Mouse (Mus musculus): ENCODE measurements around the gene Prkca. TPM values are rescaled to one million over a fixed set of nuclear protein-coding genes. Genes with fewer than 3 reads are reported as not detected.

Gene Prkca
- polyA plus RNA-seq (2012; rRNA removed) = 3.5 and 5.4 TPM in 2 replicates

- peak; percentile 96 for DNase-seq
- Histone ChIP-seq H3K4me1 (ENCODE audit: control insufficient read depth, insufficient read depth, low read length) (no peaks in the 10 kb centered on the region; the same call in 1 of the 2 replicates), H3K27me3 (replicated peaks; ENCODE audit: control insufficient read depth, insufficient read depth, low read length) (no peaks in the 10 kb centered on the region), H3K27ac (ENCODE audit: insufficient read depth, low read depth, low read length) (no peak within 1 kb of the TSS), H3K36me3 (ENCODE audit: control insufficient read depth, insufficient read depth, low read length) (no peaks in the 10 kb centered on the region), H3K4me3 (ENCODE audit: insufficient read depth, low read depth, low read length) (peak within 1 kb of the TSS; percentile 64)
- WGBS = under 1% methylated on average over 61 of the region's 63 CpGs
- TF ChIP-seq POLR2A (IDR thresholded peaks at IDR 0.05; ENCODE audit: low read depth, low read length) (peak; percentile 21), CTCF (conservative IDR thresholded peaks at IDR 0.05; ENCODE audit: insufficient read depth, insufficient read length, low read depth, low read length) (no peak)
Measured at GRCm38 (mm10) chr11:108343789-108344462, at the start of gene Prkca. Prkca (minus strand) TSS chr11:108343928.

- Histone ChIP-seq H3K27ac (ENCODE audit: insufficient read depth, low read depth, low read length) (no peak overlapping the region), H3K4me3 (ENCODE audit: insufficient read depth, low read depth, low read length) (no peak overlapping the region), H3K36me3 (ENCODE audit: control insufficient read depth, insufficient read depth, low read length) (no peaks in the 10 kb centered on the region), H3K27me3 (replicated peaks; ENCODE audit: control insufficient read depth, insufficient read depth, low read length) (no peaks in the 10 kb centered on the region), H3K4me1 (ENCODE audit: control insufficient read depth, insufficient read depth, low read length) (no peaks in the 10 kb centered on the region)
- no peak for TF ChIP-seq CTCF (conservative IDR thresholded peaks at IDR 0.05; ENCODE audit: insufficient read depth, insufficient read length, low read depth, low read length)
- DNase-seq = no peak
- 98% methylated on average over 1 of the region's 1 CpGs for WGBS
Measured at GRCm38 (mm10) chr11:108385666-108386024, 41.9 kb upstream of the Prkca start.

GRCm38 (mm10) chr11:108384920-108385665 lies 41.4 kb upstream of the Prkca start:
- H3K36me3 ChIP-seq (ENCODE audit: control insufficient read depth, insufficient read depth, low read length) = no peaks in the 10 kb centered on the region
- WGBS = 58% methylated on average over 4 of the region's 4 CpGs
- DNase-seq = no peak
- no peak overlapping the region for H3K27ac ChIP-seq (ENCODE audit: insufficient read depth, low read depth, low read length)
- no peak for TF ChIP-seq POLR2A (IDR thresholded peaks at IDR 0.05; ENCODE audit: low read depth, low read length)
- no peak for TF ChIP-seq CTCF (conservative IDR thresholded peaks at IDR 0.05; ENCODE audit: insufficient read depth, insufficient read length, low read depth, low read length)
- no peaks in the 10 kb centered on the region for H3K27me3 ChIP-seq (replicated peaks; ENCODE audit: control insufficient read depth, insufficient read depth, low read length)
- no peak overlapping the region for H3K4me3 ChIP-seq (ENCODE audit: insufficient read depth, low read depth, low read length)
- no peaks in the 10 kb centered on the region for H3K4me1 ChIP-seq (ENCODE audit: control insufficient read depth, insufficient read depth, low read length)

- H3K4me3 ChIP-seq (ENCODE audit: insufficient read depth, low read depth, low read length) = no peak overlapping the region
- H3K4me1 ChIP-seq (ENCODE audit: control insufficient read depth, insufficient read depth, low read length) = no peaks in the 10 kb centered on the region
- WGBS = 85% methylated on average over 3 of the region's 3 CpGs
- no peaks in the 10 kb centered on the region for H3K36me3 ChIP-seq (ENCODE audit: control insufficient read depth, insufficient read depth, low read length)
- no peak overlapping the region for H3K27ac ChIP-seq (ENCODE audit: insufficient read depth, low read depth, low read length)
- H3K27me3 ChIP-seq (replicated peaks; ENCODE audit: control insufficient read depth, insufficient read depth, low read length) = no peaks in the 10 kb centered on the region
- TF ChIP-seq CTCF (conservative IDR thresholded peaks at IDR 0.05; ENCODE audit: insufficient read depth, insufficient read length, low read depth, low read length) (no peak), POLR2A (IDR thresholded peaks at IDR 0.05; ENCODE audit: low read depth, low read length) (no peak)
- no peak for DNase-seq
Measured at GRCm38 (mm10) chr11:108382664-108383063, 38.9 kb upstream of the Prkca start.

DNA sequence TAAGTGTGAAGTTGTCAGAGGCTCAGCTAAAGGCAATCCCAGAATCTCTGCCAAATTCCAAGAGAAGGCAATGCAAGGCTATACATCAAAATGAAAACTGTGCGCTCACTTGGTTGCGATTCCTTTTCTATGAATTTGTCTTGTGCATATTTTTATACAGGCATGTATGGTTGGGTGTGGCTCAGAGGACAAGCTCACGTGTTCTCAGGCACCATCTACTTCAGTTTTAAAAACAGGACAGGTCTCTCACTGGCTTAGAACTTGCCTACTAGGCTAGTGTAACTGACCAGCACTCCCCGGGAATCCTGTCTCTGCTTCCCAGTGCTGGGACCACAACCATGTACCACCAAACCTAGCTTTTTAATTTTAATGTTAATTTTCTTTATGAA lies 34.6 kb upstream of the Prkca start:
- Histone ChIP-seq H3K36me3 (ENCODE audit: control insufficient read depth, insufficient read depth, low read length) (no peaks in the 10 kb centered on the region), H3K27me3 (replicated peaks; ENCODE audit: control insufficient read depth, insufficient read depth, low read length) (no peaks in the 10 kb centered on the region), H3K4me3 (ENCODE audit: insufficient read depth, low read depth, low read length) (no peak overlapping the region), H3K27ac (ENCODE audit: insufficient read depth, low read depth, low read length) (no peak overlapping the region), H3K4me1 (ENCODE audit: control insufficient read depth, insufficient read depth, low read length) (no peaks in the 10 kb centered on the region)
- no peak for TF ChIP-seq CTCF (conservative IDR thresholded peaks at IDR 0.05; ENCODE audit: insufficient read depth, insufficient read length, low read depth, low read length)
- no peak for TF ChIP-seq POLR2A (IDR thresholded peaks at IDR 0.05; ENCODE audit: low read depth, low read length)
- 73% methylated on average over 4 of the region's 4 CpGs for WGBS
- DNase-seq = no peak

DNA sequence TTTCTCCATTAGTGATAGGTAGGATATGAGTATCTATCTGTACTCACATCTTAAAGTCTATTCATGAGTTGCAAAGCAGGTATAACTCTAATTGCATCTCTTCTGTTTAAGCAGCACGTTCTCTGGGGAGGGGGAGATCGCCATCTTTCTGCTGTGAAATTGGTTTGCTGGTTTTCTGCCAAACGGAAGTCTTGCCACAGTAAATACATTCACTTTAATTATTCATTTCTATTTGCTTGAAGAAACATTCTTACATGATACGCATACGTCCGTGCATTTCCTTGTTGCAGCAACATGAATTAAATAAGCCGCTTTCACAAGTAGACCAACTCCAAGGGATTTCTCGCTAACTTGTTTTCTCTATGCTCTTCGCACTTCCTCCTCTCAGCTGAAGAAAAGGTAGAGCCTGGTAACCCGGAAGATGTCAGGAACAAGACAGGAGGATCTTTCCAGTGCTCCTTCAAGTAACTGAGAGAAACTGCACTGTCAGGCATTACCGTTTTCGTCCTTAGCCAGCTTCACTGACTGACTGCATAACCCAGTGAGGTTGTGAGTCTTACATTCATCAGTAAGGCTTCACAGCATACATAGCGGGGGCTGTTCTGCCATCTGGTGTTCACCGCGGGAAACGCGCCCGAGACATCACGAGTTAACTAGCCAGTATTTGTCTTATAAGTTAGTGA lies 34.1 kb upstream of the Prkca start:
- no peak overlapping the region for H3K4me3 ChIP-seq (ENCODE audit: insufficient read depth, low read depth, low read length)
- peak; percentile 80 for DNase-seq
- H3K27me3 ChIP-seq (replicated peaks; ENCODE audit: control insufficient read depth, insufficient read depth, low read length) = no peaks in the 10 kb centered on the region
- H3K4me1 ChIP-seq (ENCODE audit: control insufficient read depth, insufficient read depth, low read length) = no peaks in the 10 kb centered on the region
- no peaks in the 10 kb centered on the region for H3K36me3 ChIP-seq (ENCODE audit: control insufficient read depth, insufficient read depth, low read length)
- TF ChIP-seq POLR2A (IDR thresholded peaks at IDR 0.05; ENCODE audit: low read depth, low read length) = no peak
- TF ChIP-seq CTCF (conservative IDR thresholded peaks at IDR 0.05; ENCODE audit: insufficient read depth, insufficient read length, low read depth, low read length) = peak; percentile 99
- no peak overlapping the region for H3K27ac ChIP-seq (ENCODE audit: insufficient read depth, low read depth, low read length)
- WGBS = 29% methylated on average over 19 of the region's 19 CpGs

DNA sequence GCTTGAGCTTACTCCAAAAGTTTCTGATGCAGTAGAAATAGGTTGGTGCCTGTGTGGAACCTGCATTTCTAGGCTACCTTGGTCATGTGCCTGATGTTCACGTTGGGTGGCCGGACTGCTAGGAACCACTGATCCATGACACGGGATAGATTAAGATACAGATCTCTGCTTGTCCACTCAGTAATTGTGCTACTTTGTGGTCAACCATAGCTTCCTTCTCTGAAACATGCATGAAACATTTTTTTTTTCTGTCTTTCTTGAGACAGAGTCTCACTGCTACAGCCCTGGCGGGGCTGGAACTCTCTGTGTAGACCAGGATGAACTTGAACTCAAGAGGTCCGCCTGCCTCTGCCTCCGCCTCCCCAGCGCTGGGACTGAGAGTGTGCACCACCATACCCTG lies 33.1 kb upstream of the Prkca start:
- Histone ChIP-seq H3K4me3 (ENCODE audit: insufficient read depth, low read depth, low read length) (no peak overlapping the region), H3K27ac (ENCODE audit: insufficient read depth, low read depth, low read length) (no peak overlapping the region), H3K4me1 (ENCODE audit: control insufficient read depth, insufficient read depth, low read length) (no peaks in the 10 kb centered on the region), H3K36me3 (ENCODE audit: control insufficient read depth, insufficient read depth, low read length) (no peaks in the 10 kb centered on the region), H3K27me3 (replicated peaks; ENCODE audit: control insufficient read depth, insufficient read depth, low read length) (no peaks in the 10 kb centered on the region)
- TF ChIP-seq CTCF (conservative IDR thresholded peaks at IDR 0.05; ENCODE audit: insufficient read depth, insufficient read length, low read depth, low read length) (no peak), POLR2A (IDR thresholded peaks at IDR 0.05; ENCODE audit: low read depth, low read length) (no peak)
- no peak for DNase-seq
- 69% methylated on average over 7 of the region's 7 CpGs for WGBS
